Mouse (Mus musculus) liver, adult (tissue): ENCODE data around the gene Zbtb46.

ENCODE experiments used
- GATA4 ChIP-seq: IDR thresholded peaks from 2 replicates; pipeline ENCODE4 v1.6.1; 2014; ENCODE audit warnings: mild to moderate bottlenecking, low read length; ENCODE audit not compliant: insufficient replicate concordance

Gene Zbtb46

GRCm38 (mm10) chr2:181386663-181387210, 72.5 kb downstream of the Zbtb46 start:
- TF ChIP-seq GATA4 = no peak

GRCm38 (mm10) chr2:181385885-181386284, 73.3 kb downstream of the Zbtb46 start:
- no peak for TF ChIP-seq GATA4

- no peak for TF ChIP-seq GATA4
These were observed 74.3 kb downstream of the Zbtb46 start for GRCm38 (mm10) chr2:181384919-181385391.

DNA sequence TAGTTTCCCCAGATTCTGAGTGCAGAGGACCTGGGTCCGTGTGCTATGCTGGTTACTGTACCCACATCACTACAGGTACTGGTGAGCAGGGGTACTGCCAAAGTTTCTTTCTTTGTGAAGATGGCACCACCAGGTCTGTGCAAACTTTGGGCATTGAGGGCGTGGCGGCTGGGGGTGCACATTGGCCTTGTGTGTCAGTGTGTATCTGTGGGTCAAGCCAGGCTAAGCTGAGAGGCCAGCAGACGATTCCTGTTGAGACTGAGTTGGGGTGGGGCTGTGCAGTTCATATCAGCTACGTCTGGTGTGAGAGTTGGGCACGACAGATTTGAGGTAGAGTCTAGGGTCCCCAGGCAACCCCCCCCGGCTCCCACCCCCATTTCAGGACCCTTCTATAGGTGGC, 74.8 kb downstream of the Zbtb46 start:
- TF ChIP-seq GATA4 = no peak

DNA sequence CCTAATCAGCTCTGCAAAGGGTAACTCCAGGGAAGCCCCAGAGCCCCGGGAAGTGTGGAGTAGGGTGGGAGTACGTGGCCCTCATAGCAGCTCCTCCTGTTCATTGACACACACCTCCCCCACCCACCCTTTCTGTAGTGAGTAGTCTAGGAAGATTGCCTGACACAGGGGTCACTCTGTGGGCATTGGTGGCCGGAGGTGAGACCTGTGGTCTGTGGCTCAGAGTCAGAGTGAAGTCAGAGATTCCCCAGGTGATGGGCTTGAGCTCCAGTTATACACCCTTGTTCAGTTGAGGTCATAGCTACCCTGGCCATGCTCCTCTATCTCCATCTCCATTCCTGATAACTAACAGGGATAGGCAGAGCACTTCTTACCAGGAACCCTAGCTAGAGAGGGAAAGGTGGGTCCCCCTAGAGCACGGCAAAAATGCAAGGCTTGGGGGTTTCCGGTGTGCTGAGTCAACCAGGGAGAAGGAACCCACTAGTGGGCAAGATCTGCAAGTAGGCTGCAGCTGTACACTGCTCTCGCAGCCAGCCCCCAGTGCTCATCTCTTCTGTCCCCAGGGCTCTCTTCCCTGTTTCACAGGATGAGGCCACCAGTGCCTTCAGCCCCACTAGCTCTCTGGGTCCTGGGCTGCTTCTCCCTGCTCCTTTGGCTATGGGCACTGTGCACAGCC, 77.5 kb downstream of the Zbtb46 start:
- TF ChIP-seq GATA4 = no peak

GRCm38 (mm10) chr2:181381107-181381506, 78.1 kb downstream of the Zbtb46 start:
- TF ChIP-seq GATA4 = no peak

GRCm38 (mm10) chr2:181380251-181380650, 79.0 kb downstream of the Zbtb46 start:
- TF ChIP-seq GATA4 = no peak

- TF ChIP-seq GATA4 = no peak
These were observed 79.4 kb downstream of the Zbtb46 start, which contains the start of gene Lime1 for GRCm38 (mm10) chr2:181379778-181380177. TSS of gene Lime1 (plus strand) at chr2:181380078.

- TF ChIP-seq GATA4 = no peak
These were observed 80.5 kb downstream of the Zbtb46 start for GRCm38 (mm10) chr2:181378701-181379100.

DNA sequence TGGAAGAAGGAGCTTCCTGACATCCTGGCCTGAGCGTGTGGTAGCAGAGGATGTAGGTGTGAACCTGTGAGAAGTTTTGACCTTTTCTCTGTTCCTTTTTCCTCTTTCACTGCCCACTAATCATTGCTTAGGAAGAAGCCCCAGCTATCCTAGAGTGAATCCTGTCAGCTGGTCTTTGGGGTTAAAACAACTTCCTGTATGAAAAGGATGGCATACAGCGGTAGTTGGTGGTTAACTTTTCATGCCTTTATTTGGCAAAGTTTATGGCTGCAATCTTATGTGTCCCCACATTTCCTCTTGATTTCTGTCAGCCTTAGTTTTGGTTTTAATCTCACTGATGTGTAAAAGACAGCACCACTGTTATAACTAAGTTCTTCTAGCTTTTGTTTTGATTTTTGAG, 82.0 kb downstream of the Zbtb46 start:
- TF ChIP-seq GATA4 = no peak

- no peak for TF ChIP-seq GATA4
These were observed 83.4 kb downstream of the Zbtb46 start for GRCm38 (mm10) chr2:181375787-181376186.

DNA sequence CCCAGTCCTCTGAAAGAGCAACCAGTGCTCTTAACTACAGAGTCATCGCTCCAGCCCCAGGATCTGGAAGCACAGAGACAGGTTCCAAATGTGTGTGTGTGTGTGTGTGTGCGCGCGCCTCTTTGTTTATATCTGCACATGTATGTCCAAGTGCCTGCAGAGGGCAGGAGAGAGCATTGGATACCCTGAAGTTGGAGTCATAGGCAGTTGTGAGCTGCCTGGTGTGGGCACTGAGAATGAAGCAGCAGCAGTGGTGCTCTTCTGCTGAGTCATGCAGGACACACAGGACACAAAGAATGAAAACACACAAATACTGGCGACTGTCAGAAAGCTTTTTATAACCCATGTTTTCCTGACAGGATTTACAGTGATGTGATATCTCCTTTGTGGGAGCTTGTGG, 89.2 kb downstream of the Zbtb46 start:
- no peak for TF ChIP-seq GATA4

DNA sequence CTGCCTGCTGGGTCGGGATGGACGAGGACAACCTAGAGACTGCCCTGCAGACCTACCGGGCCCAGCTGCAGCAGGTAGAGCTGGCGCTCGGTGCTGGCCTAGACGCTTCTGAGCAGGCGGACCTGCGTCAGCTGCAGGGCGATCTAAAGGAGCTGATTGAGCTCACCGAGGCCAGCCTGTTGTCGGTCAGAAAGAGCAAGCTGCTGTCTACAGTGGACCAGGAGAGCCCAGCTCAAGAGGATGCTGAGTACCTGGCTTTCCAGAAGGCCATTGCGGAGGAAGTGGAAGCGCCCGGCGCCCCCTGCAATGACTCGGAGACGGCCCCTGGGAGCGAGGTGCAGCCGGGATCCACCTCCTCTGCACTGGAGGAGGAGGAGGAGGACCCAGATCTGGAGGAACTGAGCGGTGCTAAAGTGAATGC, 93.6 kb downstream of the Zbtb46 start:
- TF ChIP-seq GATA4 = no peak

DNA sequence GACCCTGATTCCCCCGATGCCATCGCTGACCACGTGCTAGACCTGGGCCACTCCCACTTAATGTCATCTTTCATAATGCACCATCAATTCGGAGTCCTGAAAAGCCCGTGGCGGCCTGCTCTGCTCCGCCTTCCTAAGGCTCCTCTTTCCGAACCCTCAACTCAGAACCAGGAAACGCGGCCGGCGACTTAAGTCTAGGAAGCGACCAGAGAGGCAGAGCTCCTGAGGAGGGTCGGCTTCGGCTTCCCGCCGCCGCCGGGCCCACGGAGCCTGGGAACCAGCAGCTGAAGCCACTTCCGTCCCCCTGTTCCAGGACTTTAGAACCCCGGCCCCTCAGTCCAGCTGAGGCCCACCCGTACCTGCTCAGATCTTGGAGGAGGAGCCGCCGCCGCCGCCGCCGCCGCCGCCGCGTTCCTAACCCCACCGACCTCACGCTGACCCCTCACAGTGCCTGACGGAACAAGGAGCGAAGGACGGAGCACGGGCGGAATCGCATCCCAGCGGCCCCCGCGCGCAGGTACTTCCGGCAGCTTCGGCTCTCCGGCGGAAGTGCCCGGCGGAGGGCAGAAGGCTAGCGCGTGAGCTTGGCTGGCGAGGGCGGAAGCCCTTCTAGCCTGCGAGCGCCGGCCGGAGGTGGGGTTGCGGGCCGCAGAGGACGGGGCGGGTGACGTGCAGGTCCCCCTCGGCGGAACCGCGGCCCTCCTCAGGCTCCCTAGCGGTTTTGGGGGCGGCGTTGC, 94.2 kb downstream of the Zbtb46 start, which contains the start of the genes Zgpat and Arfrp1:
Zgpat (plus strand) TSS at position 69 of the 737 bp plus-strand sequence.
Arfrp1 (minus strand) TSS at position 545 of the 737 bp plus-strand sequence.
- no peak for TF ChIP-seq GATA4

DNA sequence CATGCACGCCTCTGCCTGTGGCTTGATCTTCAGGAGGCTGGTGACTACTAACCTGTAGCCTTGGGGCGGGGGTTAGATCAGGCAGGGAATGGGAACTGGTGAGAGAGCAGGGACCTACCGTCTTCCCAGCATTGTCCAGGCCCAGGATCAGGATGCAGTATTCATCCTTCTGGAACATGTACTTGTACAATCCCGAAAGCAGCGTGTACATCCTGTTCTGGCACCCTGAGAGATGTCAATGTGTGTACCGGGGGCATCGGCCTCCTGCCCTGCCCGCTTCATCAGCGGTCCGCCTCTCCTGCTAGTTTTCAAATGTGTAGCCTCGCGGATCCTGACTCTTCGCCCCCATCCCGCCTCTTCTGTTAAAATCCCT, 94.8 kb downstream of the Zbtb46 start:
- no peak for TF ChIP-seq GATA4

DNA sequence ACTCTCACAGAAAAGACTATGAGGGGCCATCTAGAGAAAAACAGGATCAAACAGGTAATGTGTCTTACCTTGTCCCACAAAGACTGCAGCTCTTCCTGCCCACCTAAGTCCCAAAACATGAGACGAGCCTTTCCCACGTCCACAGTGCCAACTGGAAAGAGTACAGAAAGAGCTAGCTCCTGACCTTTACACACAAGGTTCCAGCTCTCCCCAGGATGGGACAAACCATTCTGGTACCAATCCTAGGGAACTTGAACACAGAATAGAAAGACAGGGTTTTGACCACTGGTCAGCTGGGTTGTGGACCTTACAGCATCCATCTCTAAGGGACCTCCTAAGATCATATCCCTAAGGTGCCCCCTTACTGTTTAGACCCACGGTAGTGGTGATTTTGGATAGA, 95.3 kb downstream of the Zbtb46 start:
- no peak for TF ChIP-seq GATA4
